Mouse (Mus musculus): ENCODE measurements around the gene Pkd1l2. TPM values are rescaled to one million over a fixed set of nuclear protein-coding genes. Genes with fewer than 3 reads are reported as not detected.

Gene Pkd1l2
- polyA plus RNA-seq, 1 experiment from 2014 or later = not detected

GRCm38 (mm10) chr8:117109018-117109711 lies 26.9 kb upstream of the Pkd1l2 start:
- H3K36me3 ChIP-seq = no peaks in the 10 kb centered on the region
- no peaks in the 10 kb centered on the region for H3K9me3 ChIP-seq
- H3K27ac ChIP-seq = no peak overlapping the region
- no peaks in the 10 kb centered on the region for H3K27me3 ChIP-seq (ENCODE audit: insufficient read depth, poor library complexity, severe bottlenecking)
- WGBS = 92% methylated on average over 19 of the region's 19 CpGs
- DNase-seq (ENCODE audit: low spot score) = no peak
- 0 out of 2 replicates have a peak, but pooled peaks cover 5% of the 10 kb centered on the region for H3K4me1 ChIP-seq (replicated peaks)
- H3K4me3 ChIP-seq = no peak overlapping the region

GRCm38 (mm10) chr8:117107533-117107932 lies 25.3 kb upstream of the Pkd1l2 start:
- 0 out of 2 replicates have a peak, but pooled peaks cover 5% of the 10 kb centered on the region for H3K9me3 ChIP-seq
- WGBS = 22% methylated on average over 9 of the region's 9 CpGs
- DNase-seq (ENCODE audit: low spot score) = peak; percentile 64
- no peak overlapping the region for H3K4me3 ChIP-seq
- H3K27ac ChIP-seq = no peak overlapping the region
- 0 out of 2 replicates have a peak, but pooled peaks cover 5% of the 10 kb centered on the region for H3K4me1 ChIP-seq (replicated peaks)
- H3K27me3 ChIP-seq (ENCODE audit: insufficient read depth, poor library complexity, severe bottlenecking) = no peaks in the 10 kb centered on the region
- H3K36me3 ChIP-seq = no peaks in the 10 kb centered on the region

DNA sequence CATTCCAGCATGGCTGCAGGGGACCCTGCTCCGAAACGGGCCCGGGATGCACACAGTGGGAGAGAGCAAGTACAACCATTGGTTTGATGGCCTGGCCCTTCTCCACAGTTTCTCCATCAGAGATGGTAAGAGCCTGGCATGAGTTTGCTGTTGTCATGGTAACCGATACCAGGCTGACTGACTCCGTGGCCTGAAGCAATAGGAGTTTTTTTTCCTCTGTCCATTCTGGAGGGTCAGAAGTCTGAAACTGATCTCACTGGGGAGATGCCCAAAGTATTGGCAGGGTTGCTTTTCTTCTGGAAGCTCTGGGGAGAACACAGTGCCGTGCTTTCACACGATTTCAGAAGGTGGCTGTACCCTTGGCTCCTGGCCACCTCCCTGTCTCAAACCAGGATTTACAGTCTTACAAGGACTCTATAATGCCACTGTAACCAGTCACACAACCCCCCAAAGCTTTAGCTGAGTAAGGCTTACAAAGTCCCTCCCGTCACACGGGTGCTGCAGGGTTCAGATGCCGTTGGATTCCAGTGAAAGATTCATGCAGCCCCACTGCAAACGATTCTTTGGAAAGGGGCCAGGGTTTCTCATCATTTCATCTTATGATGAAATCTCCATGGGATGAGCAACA lies 15.4 kb upstream of the Pkd1l2 start:
- WGBS = 65% methylated on average over 11 of the region's 11 CpGs
- H3K27ac ChIP-seq = no peak overlapping the region
- no peaks in the 10 kb centered on the region for H3K9me3 ChIP-seq
- peaks cover 19% of the 10 kb centered on the region for H3K4me1 ChIP-seq (replicated peaks)
- H3K36me3 ChIP-seq = no peaks in the 10 kb centered on the region
- no peaks in the 10 kb centered on the region for H3K27me3 ChIP-seq (ENCODE audit: insufficient read depth, poor library complexity, severe bottlenecking)
- H3K4me3 ChIP-seq = no peak overlapping the region
- no peak for DNase-seq (ENCODE audit: low spot score)

GRCm38 (mm10) chr8:117097051-117097563 lies 14.9 kb upstream of the Pkd1l2 start:
- no peak overlapping the region for H3K27ac ChIP-seq
- H3K36me3 ChIP-seq = no peaks in the 10 kb centered on the region
- WGBS = 81% methylated on average over 10 of the region's 10 CpGs
- H3K27me3 ChIP-seq (ENCODE audit: insufficient read depth, poor library complexity, severe bottlenecking) = no peaks in the 10 kb centered on the region
- H3K4me1 ChIP-seq (replicated peaks) = peaks cover 19% of the 10 kb centered on the region
- H3K4me3 ChIP-seq = no peak overlapping the region
- H3K9me3 ChIP-seq = no peaks in the 10 kb centered on the region
- no peak for DNase-seq (ENCODE audit: low spot score)

- 74% methylated on average over 12 of the region's 12 CpGs for WGBS
- Histone ChIP-seq H3K4me1 (replicated peaks) (peaks cover 19% of the 10 kb centered on the region), H3K27ac (0 out of 2 replicates have a peak within 1 kb of the TSS, but pooled peaks have one; percentile 23), H3K36me3 (no peaks in the 10 kb centered on the region), H3K9me3 (no peaks in the 10 kb centered on the region), H3K4me3 (no peak within 1 kb of the TSS), H3K27me3 (ENCODE audit: insufficient read depth, poor library complexity, severe bottlenecking) (no peaks in the 10 kb centered on the region)
- no peak for DNase-seq (ENCODE audit: low spot score)
These were observed 13.4 kb upstream of the Pkd1l2 start, which contains the start of gene Bco1 for GRCm38 (mm10) chr8:117095647-117096046. TSS of gene Bco1 (plus strand) at chr8:117095854.

- H3K27me3 ChIP-seq (ENCODE audit: insufficient read depth, poor library complexity, severe bottlenecking) = no peaks in the 10 kb centered on the region
- no peak overlapping the region for H3K27ac ChIP-seq
- peaks cover 19% of the 10 kb centered on the region for H3K4me1 ChIP-seq (replicated peaks)
- 64% methylated on average over 5 of the region's 5 CpGs for WGBS
- no peaks in the 10 kb centered on the region for H3K9me3 ChIP-seq
- H3K4me3 ChIP-seq = no peak overlapping the region
- DNase-seq (ENCODE audit: low spot score) = no peak
- H3K36me3 ChIP-seq = no peaks in the 10 kb centered on the region
These were observed 11.8 kb upstream of the Pkd1l2 start for GRCm38 (mm10) chr8:117094053-117094452.

- no peaks in the 10 kb centered on the region for H3K9me3 ChIP-seq
- 93% methylated on average over 4 of the region's 4 CpGs for WGBS
- no peaks in the 10 kb centered on the region for H3K36me3 ChIP-seq
- H3K27ac ChIP-seq = no peak overlapping the region
- DNase-seq (ENCODE audit: low spot score) = no peak
- H3K27me3 ChIP-seq (ENCODE audit: insufficient read depth, poor library complexity, severe bottlenecking) = no peaks in the 10 kb centered on the region
- H3K4me1 ChIP-seq (replicated peaks) = 0 out of 2 replicates have a peak, but pooled peaks cover 6% of the 10 kb centered on the region
- H3K4me3 ChIP-seq = no peak overlapping the region
These were observed 7.6 kb upstream of the Pkd1l2 start for GRCm38 (mm10) chr8:117089802-117090201.

GRCm38 (mm10) chr8:117087036-117087435 lies 4.8 kb upstream of the Pkd1l2 start:
- Histone ChIP-seq H3K27ac (no peak overlapping the region), H3K27me3 (ENCODE audit: insufficient read depth, poor library complexity, severe bottlenecking) (no peaks in the 10 kb centered on the region), H3K9me3 (no peaks in the 10 kb centered on the region), H3K36me3 (no peaks in the 10 kb centered on the region), H3K4me3 (no peak overlapping the region), H3K4me1 (replicated peaks) (peaks cover 6% of the 10 kb centered on the region; the same call in 1 of the 2 replicates)
- DNase-seq (ENCODE audit: low spot score) = no peak

GRCm38 (mm10) chr8:117085521-117085920 lies 3.3 kb upstream of the Pkd1l2 start:
- DNase-seq (ENCODE audit: low spot score) = no peak
- Histone ChIP-seq H3K9me3 (no peaks in the 10 kb centered on the region), H3K27me3 (ENCODE audit: insufficient read depth, poor library complexity, severe bottlenecking) (no peaks in the 10 kb centered on the region), H3K36me3 (no peaks in the 10 kb centered on the region), H3K4me3 (no peak overlapping the region), H3K27ac (no peak overlapping the region), H3K4me1 (replicated peaks) (peaks cover 6% of the 10 kb centered on the region; the same call in 1 of the 2 replicates)
- WGBS = 67% methylated on average over 8 of the region's 8 CpGs

- 83% methylated on average over 9 of the region's 9 CpGs for WGBS
- no peaks in the 10 kb centered on the region for H3K27me3 ChIP-seq (ENCODE audit: insufficient read depth, poor library complexity, severe bottlenecking)
These were observed 804 bp upstream of the Pkd1l2 start for GRCm38 (mm10) chr8:117082947-117083559.

DNA sequence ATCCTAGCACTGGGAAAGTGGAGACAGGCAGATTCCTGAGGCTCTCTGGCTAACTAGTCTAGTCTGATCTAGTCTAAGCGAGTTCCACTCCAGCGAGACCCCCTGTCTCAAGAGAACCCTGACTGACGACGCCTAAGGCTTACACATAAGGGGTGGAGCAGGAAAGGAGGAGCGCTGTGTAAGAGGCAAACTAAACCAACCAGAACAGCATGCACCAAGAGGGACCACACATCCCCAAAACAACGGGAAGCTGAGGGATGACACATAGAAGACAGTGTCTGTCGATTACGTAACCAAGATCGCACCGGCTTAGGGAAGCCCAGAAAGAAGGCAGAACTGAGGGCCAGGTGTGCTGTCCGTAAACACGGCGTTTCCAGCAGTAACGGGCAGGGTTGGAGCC lies 2.6 kb downstream of the Pkd1l2 start:
- no peaks in the 10 kb centered on the region for H3K27me3 ChIP-seq (ENCODE audit: insufficient read depth, poor library complexity, severe bottlenecking)
- 91% methylated on average over 14 of the region's 14 CpGs for WGBS
- H3K36me3 ChIP-seq = no peaks in the 10 kb centered on the region
- DNase-seq (ENCODE audit: low spot score) = no peak
- no peak overlapping the region for H3K4me3 ChIP-seq
- H3K27ac ChIP-seq = no peak overlapping the region
- no peaks in the 10 kb centered on the region; the same call in 1 of the 2 replicates for H3K4me1 ChIP-seq (replicated peaks)
- no peaks in the 10 kb centered on the region for H3K9me3 ChIP-seq

More at GRCm38 (mm10) chr8:117082947-117083559, 804 bp upstream of the Pkd1l2 start:
- Histone ChIP-seq H3K36me3 (no peaks in the 10 kb centered on the region), H3K4me3 (no peak overlapping the region), H3K9me3 (no peaks in the 10 kb centered on the region), H3K4me1 (replicated peaks) (peaks cover 6% of the 10 kb centered on the region; the same call in 1 of the 2 replicates), H3K27ac (no peak overlapping the region)
- no peak for DNase-seq (ENCODE audit: low spot score)

DNA sequence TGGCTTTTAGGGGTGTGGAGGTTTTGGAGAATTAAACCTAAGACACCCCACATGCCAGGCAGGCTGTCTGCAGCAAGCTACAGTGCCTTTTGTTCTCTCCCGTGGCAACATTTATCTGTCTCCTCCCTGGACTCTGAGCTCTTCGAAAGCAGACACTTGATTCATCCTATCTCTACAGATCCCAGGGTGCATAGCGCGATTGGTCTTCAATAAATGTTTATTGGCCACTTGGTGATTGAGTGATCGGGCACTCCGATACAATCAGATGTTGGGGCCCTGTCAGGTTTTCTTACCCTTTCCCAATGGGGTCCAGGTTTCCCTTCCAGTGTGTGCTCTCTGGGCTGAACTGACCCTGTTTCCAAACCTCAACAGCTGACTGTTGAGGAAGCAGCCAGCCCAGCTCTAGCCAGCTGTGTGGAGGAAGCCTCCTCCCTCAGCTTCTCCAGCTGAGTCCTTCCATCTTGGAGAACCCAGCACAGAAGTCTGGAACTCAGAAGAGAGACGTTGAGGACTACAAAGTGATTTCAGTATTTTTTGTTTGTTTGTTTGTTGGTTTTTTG lies 3.8 kb downstream of the Pkd1l2 start:
- DNase-seq (ENCODE audit: low spot score) = no peak
- Histone ChIP-seq H3K4me3 (no peak overlapping the region), H3K36me3 (no peaks in the 10 kb centered on the region), H3K9me3 (no peaks in the 10 kb centered on the region), H3K27me3 (ENCODE audit: insufficient read depth, poor library complexity, severe bottlenecking) (no peaks in the 10 kb centered on the region), H3K27ac (no peak overlapping the region), H3K4me1 (replicated peaks) (no peaks in the 10 kb centered on the region; the same call in 1 of the 2 replicates)
- WGBS = 83% methylated on average over 7 of the region's 7 CpGs
